Mouse (Mus musculus) embryonic facial prominence, embryonic 14.5 days (tissue): ENCODE results near the gene Sf3b1. TPM values are rescaled to one million over a fixed set of nuclear protein-coding genes. Genes with fewer than 3 reads are reported as not detected.
"Not testable (repeated sequence)": the region's sequence is repeated elsewhere in the genome, so short reads cannot be mapped to it uniquely, and the experiment has no call there.

ENCODE experiments used
- ATAC-seq: fragments of 200-750 bp; cut with Nextera tagmentation; 2 replicates; pipeline ENCODE4 v1.8.0; 2017; ENCODE audit warnings: low read depth, moderate number of reproducible peaks, moderate TSS enrichment
- DNase-seq: peaks from one replicate; pipeline ENCODE4 v3.0.0-alpha.2; 2015; ENCODE audit warnings: low spot score
- H3K27ac ChIP-seq: fragments of 300-500 bp; sonication (generic); replicated peaks from 2 replicates; pipeline ENCODE4 v1.5.1; 2014; ENCODE audit warnings: low read depth, mild to moderate bottlenecking, low read length, moderate library complexity
- H3K27me3 ChIP-seq: fragments of 300-500 bp; sonication (generic); replicated peaks from 2 replicates; pipeline ENCODE4 v1.6.1; 2014; ENCODE audit warnings: low read length; ENCODE audit not compliant: control insufficient read depth, insufficient read depth
- H3K36me3 ChIP-seq: fragments of 300-500 bp; sonication (generic); 2 replicates; pipeline ENCODE4 v1.6.1; 2014; ENCODE audit warnings: low read length, mixed read lengths; ENCODE audit not compliant: control insufficient read depth, insufficient read depth
- H3K4me1 ChIP-seq: fragments of 300-500 bp; sonication (generic); 2 replicates; pipeline ENCODE4 v1.6.1; 2014; ENCODE audit warnings: antibody characterized with exemption, low read length; ENCODE audit not compliant: control insufficient read depth, insufficient read depth
- H3K4me2 ChIP-seq: fragments of 300-500 bp; sonication (generic); 2 replicates; pipeline ENCODE4 v1.6.1; 2014; ENCODE audit warnings: low read depth, mild to moderate bottlenecking, low read length, moderate library complexity, mixed read lengths
- H3K4me3 ChIP-seq: fragments of 300-500 bp; sonication (generic); 2 replicates; pipeline ENCODE4 v1.5.1; 2014; ENCODE audit warnings: low read depth, mild to moderate bottlenecking, low read length
- H3K9ac ChIP-seq: fragments of 300-500 bp; sonication (generic); 2 replicates; pipeline ENCODE4 v1.6.1; 2014; ENCODE audit warnings: low read depth, mild to moderate bottlenecking, low read length, moderate library complexity, mixed read lengths
- H3K9me3 ChIP-seq: fragments of 300-500 bp; sonication (generic); 2 replicates; pipeline ENCODE4 v1.6.1; 2016; ENCODE audit warnings: low read length; ENCODE audit not compliant: control insufficient read depth
- WGBS: fragments of 180-500 bp; shearing (Covaris S2); extraction: QIAGEN DNeasy Blood & Tissue Kit; methylation state at CpG from one replicate; pipeline ENCODE4 v1.1.7; 2014; 5-methylcytosine and 5-hydroxymethylcytosine counted together
- polyA plus RNA-seq: library from polyadenylated mRNA; unstranded; fragments of >200 nt; fragmentation: Nextera tagmentation; extraction: Ambion mirVana; gene quantifications from 2 replicates; pipeline ENCODE4 v1.2.1, GENCODE M21; 2014

Sf3b1 gene
- polyA plus RNA-seq, 1 experiment from 2014 or later: 275 TPM

- H3K4me3 ChIP-seq: peak overlapping the region; percentile 66
- H3K4me1 ChIP-seq: peaks cover 7% of the 10 kb centered on the region; the same call in 1 of the 2 replicates
- peak overlapping the region; percentile 94 for H3K27ac ChIP-seq
- ATAC-seq (no peak), DNase-seq (peak; percentile 9)
- H3K36me3 ChIP-seq: peaks cover 7% of the 10 kb centered on the region; the same call in 1 of the 2 replicates
- peak overlapping the region; percentile 93 for H3K9ac ChIP-seq
- H3K9me3 ChIP-seq: no peaks in the 10 kb centered on the region
- 14% methylated on average over 10 of the region's 10 CpGs for WGBS
- peak overlapping the region; percentile 92 for H3K4me2 ChIP-seq
- no peaks in the 10 kb centered on the region for H3K27me3 ChIP-seq
Measured at GRCm38 (mm10) chr1:55025656-55026430, 1.4 kb downstream of the Sf3b1 start.

- no peak for ATAC-seq
- no peaks in the 10 kb centered on the region for H3K9me3 ChIP-seq
Measured at GRCm38 (mm10) chr1:55021907-55022306, 5.4 kb downstream of the Sf3b1 start.

DNA sequence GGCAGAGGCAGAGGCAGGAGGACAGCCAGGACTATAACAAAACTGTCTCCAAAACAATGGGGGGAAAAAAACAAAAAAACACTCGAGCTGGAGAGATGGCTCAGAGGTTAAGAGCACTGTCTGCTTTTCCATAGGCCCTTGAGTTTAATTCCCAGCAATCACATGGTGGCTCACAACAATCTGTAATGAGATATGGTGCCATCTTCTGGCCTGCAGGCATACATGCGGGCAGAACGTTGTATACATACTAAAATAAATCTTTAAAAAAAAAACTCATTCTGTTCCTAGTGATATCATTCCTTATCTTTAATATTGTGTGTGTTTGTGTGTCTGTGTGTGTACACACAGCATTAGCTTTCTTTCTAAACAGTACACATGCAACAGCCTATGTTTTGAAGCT, 14.8 kb downstream of the Sf3b1 start:
- no peak for DNase-seq
- WGBS: 63% methylated on average over 3 of the region's 3 CpGs
- H3K27ac ChIP-seq: no peak overlapping the region
- H3K4me3 ChIP-seq: no peak overlapping the region
- no peak overlapping the region for H3K4me2 ChIP-seq
- H3K27me3 ChIP-seq: no peaks in the 10 kb centered on the region
- H3K36me3 ChIP-seq: peaks cover 89% of the 10 kb centered on the region
- H3K9me3 ChIP-seq: no peaks in the 10 kb centered on the region
- H3K4me1 ChIP-seq: no peaks in the 10 kb centered on the region
- H3K9ac ChIP-seq: no peak overlapping the region
- ATAC-seq: no peak

More at GRCm38 (mm10) chr1:55021907-55022306, 5.4 kb downstream of the Sf3b1 start:
- Histone ChIP-seq H3K4me2 (no peak overlapping the region), H3K36me3 (peaks cover 29% of the 10 kb centered on the region), H3K4me1 (peaks cover 7% of the 10 kb centered on the region; the same call in 1 of the 2 replicates), H3K27ac (no peak overlapping the region), H3K9ac (no peak overlapping the region), H3K4me3 (no peak overlapping the region), H3K27me3 (no peaks in the 10 kb centered on the region)
- no peak for DNase-seq

DNA sequence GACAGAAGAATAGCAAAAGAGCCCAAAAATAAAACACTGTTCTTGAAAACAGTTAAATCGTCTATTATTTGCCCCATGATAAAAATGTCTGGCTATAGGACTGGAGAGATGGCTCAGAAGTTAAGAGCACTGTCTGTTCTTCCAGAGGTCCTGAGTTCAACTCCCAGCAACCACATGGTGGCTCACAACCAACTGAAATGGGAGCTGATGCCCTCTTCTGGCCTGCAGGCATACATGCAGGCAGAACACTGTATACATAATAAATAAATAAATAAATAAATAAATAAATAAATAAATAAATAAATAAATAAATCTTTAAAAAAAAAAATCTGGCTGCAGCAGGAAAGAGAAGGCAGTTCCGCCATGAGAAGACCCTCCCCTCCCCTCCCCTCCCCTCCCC, 19.0 kb downstream of the Sf3b1 start:
- not testable (repeated sequence) for H3K4me1 ChIP-seq, H3K27me3 ChIP-seq, H3K27ac ChIP-seq, H3K4me3 ChIP-seq, H3K4me2 ChIP-seq, H3K9me3 ChIP-seq, DNase-seq, H3K9ac ChIP-seq, ATAC-seq
- 71% methylated on average over 2 of the region's 2 CpGs for WGBS
- H3K36me3 ChIP-seq: peaks cover 86% of the 10 kb centered on the region

- H3K27ac ChIP-seq: no peak overlapping the region
- no peaks in the 10 kb centered on the region for H3K9me3 ChIP-seq
- H3K4me1 ChIP-seq: no peaks in the 10 kb centered on the region
- H3K9ac ChIP-seq: no peak overlapping the region
- DNase-seq (no peak), ATAC-seq (no peak)
- WGBS: 91% methylated on average over 5 of the region's 5 CpGs
- H3K27me3 ChIP-seq: no peaks in the 10 kb centered on the region
- no peak overlapping the region for H3K4me2 ChIP-seq
- H3K36me3 ChIP-seq: peaks cover 89% of the 10 kb centered on the region
- no peak overlapping the region for H3K4me3 ChIP-seq
Measured at GRCm38 (mm10) chr1:54993581-54993980, 33.7 kb downstream of the Sf3b1 start.

DNA sequence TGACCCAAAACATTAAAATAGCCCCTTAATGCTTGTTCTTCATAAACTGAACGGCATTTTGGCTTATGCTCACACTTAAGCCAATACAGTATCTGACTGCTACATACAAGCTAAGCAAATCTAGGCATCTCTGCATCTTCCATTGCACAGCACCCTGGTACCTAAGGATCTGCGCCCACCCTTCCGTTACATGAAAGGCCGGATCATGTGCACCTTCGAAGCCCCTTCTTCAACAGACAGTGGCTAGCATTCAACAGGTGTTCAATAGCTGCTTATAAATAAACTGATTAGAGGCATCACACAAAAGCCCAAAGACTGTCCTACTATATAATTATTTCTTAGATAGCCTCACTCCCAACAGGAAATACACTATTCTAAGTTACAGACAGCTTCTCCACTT, 41.0 kb downstream of the Sf3b1 start:
- H3K4me2 ChIP-seq: no peak overlapping the region
- no peak overlapping the region for H3K27ac ChIP-seq
- no peak overlapping the region for H3K9ac ChIP-seq
- H3K4me3 ChIP-seq: no peak overlapping the region
- no peaks in the 10 kb centered on the region for H3K9me3 ChIP-seq
- H3K36me3 ChIP-seq: peaks cover 65% of the 10 kb centered on the region
- WGBS: 95% methylated on average over 5 of the region's 5 CpGs
- no peaks in the 10 kb centered on the region for H3K4me1 ChIP-seq
- H3K27me3 ChIP-seq: no peaks in the 10 kb centered on the region
- ATAC-seq (no peak), DNase-seq (no peak)

DNA sequence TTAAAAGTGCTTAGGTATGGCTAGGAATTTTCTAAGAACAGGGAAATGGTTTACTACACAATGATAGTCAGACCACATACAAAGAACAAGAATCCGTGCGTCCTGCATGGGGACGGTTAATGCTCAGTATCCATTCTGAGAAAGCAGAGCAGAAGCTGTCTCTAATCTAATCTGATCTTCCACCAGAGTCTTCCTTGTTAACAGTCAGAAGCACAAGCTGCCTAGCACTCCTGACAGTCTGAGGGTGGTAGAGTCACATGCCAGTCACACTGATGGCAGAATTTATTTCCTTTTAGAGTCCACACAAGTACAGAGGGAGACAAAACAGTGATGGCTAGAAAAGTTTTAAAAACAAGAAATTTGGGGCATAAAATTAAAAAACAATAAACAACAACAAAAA, 41.5 kb downstream of the Sf3b1 start:
- 92% methylated on average over 3 of the region's 3 CpGs for WGBS
- DNase-seq: no peak
- H3K27me3 ChIP-seq: no peaks in the 10 kb centered on the region
- no peaks in the 10 kb centered on the region for H3K4me1 ChIP-seq
- H3K9ac ChIP-seq: no peak overlapping the region
- no peak overlapping the region for H3K4me3 ChIP-seq
- no peaks in the 10 kb centered on the region for H3K9me3 ChIP-seq
- H3K36me3 ChIP-seq: peaks cover 62% of the 10 kb centered on the region
- ATAC-seq: no peak
- no peak overlapping the region for H3K27ac ChIP-seq
- no peak overlapping the region for H3K4me2 ChIP-seq

- Histone ChIP-seq H3K9me3 (no peaks in the 10 kb centered on the region), H3K4me3 (no peak overlapping the region), H3K9ac (no peak overlapping the region), H3K4me2 (no peak overlapping the region), H3K27me3 (no peaks in the 10 kb centered on the region), H3K27ac (no peak overlapping the region), H3K36me3 (peaks cover 47% of the 10 kb centered on the region), H3K4me1 (no peaks in the 10 kb centered on the region)
- ATAC-seq (no peak), DNase-seq (no peak)
- 89% methylated on average over 7 of the region's 7 CpGs for WGBS
Measured at GRCm38 (mm10) chr1:54984154-54984553, 43.1 kb downstream of the Sf3b1 start.

- H3K4me3 ChIP-seq: no peak overlapping the region
- H3K27ac ChIP-seq: no peak overlapping the region
- 58% methylated on average over 3 of the region's 3 CpGs for WGBS
- H3K27me3 ChIP-seq: no peaks in the 10 kb centered on the region
- no peaks in the 10 kb centered on the region for H3K9me3 ChIP-seq
- H3K36me3 ChIP-seq: peaks cover 43% of the 10 kb centered on the region
- H3K9ac ChIP-seq: no peak overlapping the region
- DNase-seq: peak; percentile 38
- no peak overlapping the region for H3K4me2 ChIP-seq
- 0 out of 2 replicates have a peak, but pooled peaks have one; percentile 8 for ATAC-seq
- no peaks in the 10 kb centered on the region for H3K4me1 ChIP-seq
Measured at GRCm38 (mm10) chr1:54983339-54983738, 43.9 kb downstream of the Sf3b1 start.
